20 mouse cellular contexts compared by ENCODE assay signal in genomic region chr6:54371874-54372273, GRCm38 (mm10). TPM values are rescaled to one million over a fixed set of nuclear protein-coding genes. Genes with fewer than 3 reads are reported as not detected.
A peak's percentile ranks its signal among the peaks of the same experiment; 100 is the strongest.
DNase-seq lines count a peak whose midpoint lies in the region; ATAC-seq and TF ChIP-seq lines count a peak whose summit lies in the region.
"Had no signal": no experiment of that assay in that cellular context is flagged by ENCODE, and none has a peak within 500 bp of the region (broad histone marks: within the 10 kb centered on the region; RNA-seq: fewer than 3 reads in every experiment).

No protein-coding gene starts in this region.

- WGBS in heart, embryonic 13.5 days, result 55% methylated on average over 3 of the region's 3 CpGs
- 64% methylated on average over 3 of the region's 3 CpGs for WGBS in heart, embryonic 10.5 days

- TF ChIP-seq POLR2A in cortical plate, adult 2 months (IDR thresholded peaks at IDR 0.05; ENCODE audit: extremely low read depth, insufficient read depth, low read length), result no peak

- H3K4me3 ChIP-seq in heart, embryonic 13.5 days, result no peak overlapping the region
- H3K4me3 ChIP-seq in heart, embryonic 10.5 days, result no peak overlapping the region
- no peak overlapping the region for H3K4me3 ChIP-seq in left cerebral cortex, adult 2 months
- no peak overlapping the region for H3K4me3 ChIP-seq in cortical plate, adult 2 months (ENCODE audit: insufficient read depth, low read length)
- H3K4me3 ChIP-seq: embryonic facial prominence, embryonic 10.5 days had no signal

- H3K4me2 ChIP-seq in heart, embryonic 13.5 days, result no peak overlapping the region
- H3K4me2 ChIP-seq: hindbrain, embryonic 14.5 days had no signal

- DNase-seq in frontal cortex, postnatal 25 days (ENCODE audit: low spot score in 2 of 2), result no peak
- DNase-seq in heart, embryonic 10.5 days (ENCODE audit: low spot score), result no peak
- no peak for DNase-seq in left cerebral cortex, adult 2 months (ENCODE audit: extremely low spot score in 1 of 2, low spot score in 2 of 2)
- no peak for DNase-seq in left cerebral cortex, adult 8-10 months (ENCODE audit: low spot score in 2 of 2)
- DNase-seq in adipocyte (ENCODE audit: low spot score), result no peak
- DNase-seq: adrenal gland, postnatal 14 days; cerebellum, adult 18-20 months; cerebellum, adult 9-11 months; cerebellum, postnatal 36 days; heart, postnatal 10 days; kidney, adult 8-10 months had no signal

- peak; percentile 87 for ATAC-seq in frontal cortex, adult (ENCODE audit: low TSS enrichment)
- ATAC-seq in heart, embryonic 13.5 days (ENCODE audit: extremely low read depth, insufficient number of reproducible peaks, low FRiP score, low TSS enrichment), result no peak
- ATAC-seq: forebrain, embryonic 14.5 days; intestine, embryonic 16.5 days had no signal

- peak overlapping the region; percentile 10 for H3K27ac ChIP-seq in heart, embryonic 13.5 days (replicated peaks)
- no peak overlapping the region for H3K27ac ChIP-seq in heart, embryonic 10.5 days
- H3K27ac ChIP-seq in left cerebral cortex, adult 2 months, result peak overlapping the region; percentile 69
- 0 out of 2 replicates have a peak overlapping the region, but pooled peaks have one; percentile 57 for H3K27ac ChIP-seq in cortical plate, adult 2 months (ENCODE audit: insufficient read depth, low read length)
- H3K27ac ChIP-seq: embryonic facial prominence, embryonic 10.5 days; hindbrain, embryonic 14.5 days had no signal

- peaks cover 21% of the 10 kb centered on the region for H3K4me1 ChIP-seq in heart, embryonic 13.5 days
- H3K4me1 ChIP-seq in heart, embryonic 10.5 days, result peaks cover 18% of the 10 kb centered on the region
- peaks cover 9% of the 10 kb centered on the region; the same call in 1 of the 2 replicates for H3K4me1 ChIP-seq in cortical plate, adult 2 months (ENCODE audit: control insufficient read depth, insufficient read depth, low read length)

- intact Hi-C loops in left cerebral cortex, adult 2 months (cut with DNase I), result no loop called here

- H3K36me3 ChIP-seq in heart, embryonic 13.5 days, result no peaks in the 10 kb centered on the region
- H3K36me3 ChIP-seq in heart, embryonic 10.5 days, result no peaks in the 10 kb centered on the region
- H3K36me3 ChIP-seq: embryonic facial prominence, embryonic 10.5 days had no signal

- TF ChIP-seq CTCF in left cerebral cortex, adult 2 months (IDR thresholded peaks at IDR 0.05), result no peak
- TF ChIP-seq CTCF in cortical plate, adult 2 months (IDR thresholded peaks at IDR 0.05; ENCODE audit: extremely low read depth, insufficient read depth, low read length), result no peak

- H3K27me3 ChIP-seq in heart, embryonic 13.5 days (replicated peaks), result no peaks in the 10 kb centered on the region
- peaks cover 10% of the 10 kb centered on the region for H3K27me3 ChIP-seq in heart, embryonic 10.5 days (ENCODE audit: insufficient read depth, poor library complexity, severe bottlenecking)

- H3K9ac ChIP-seq in heart, embryonic 13.5 days, result no peak overlapping the region
- H3K9ac ChIP-seq: hindbrain, embryonic 14.5 days had no signal

- no peaks in the 10 kb centered on the region for H3K9me3 ChIP-seq in heart, embryonic 13.5 days
- H3K9me3 ChIP-seq in heart, embryonic 10.5 days, result no peaks in the 10 kb centered on the region
- H3K9me3 ChIP-seq: embryonic facial prominence, embryonic 10.5 days had no signal

RNA-seq across cellular contexts. Expression of gene Prr15, which starts 46.2 kb away (rescaled TPM):
- 14.4 and 17.7 TPM in 2 replicates for polyA plus RNA-seq in heart, embryonic 13.5 days (2015; fragmentation: Nextera tagmentation; extraction: Ambion mirVana)
- 1.5 and 6.7 TPM in 2 replicates for polyA plus RNA-seq in heart, embryonic 10.5 days (2016; fragmentation: Nextera tagmentation; extraction: Ambion mirVana)
- total RNA-seq in left cerebral cortex, adult 2 months (2021), result 1 to 10 TPM; 2.0 to 2.9 TPM
- total RNA-seq in left cerebral cortex, adult 8-10 months (2022), result 1 to 10 TPM; 1.1 to 2.4 (median 1.4) TPM
- polyA plus RNA-seq in cortical plate, adult 2 months (2012; rRNA removed), result 1.0 and 1.1 TPM in 2 replicates
- total RNA-seq: MEL had no signal

RNA-seq across cellular contexts. Expression of gene Wipf3, which starts 57.5 kb away (rescaled TPM):
- polyA plus RNA-seq in heart, embryonic 13.5 days (2015; fragmentation: Nextera tagmentation; extraction: Ambion mirVana), result 4.4 and 4.5 TPM in 2 replicates
- 1.0 and 1.8 TPM in 2 replicates for polyA plus RNA-seq in heart, embryonic 10.5 days (2016; fragmentation: Nextera tagmentation; extraction: Ambion mirVana)
- 100 to 1,000 TPM in 1 of 2 experiments, 10 to 100 TPM in 1; 92.3 to 108 TPM for total RNA-seq in left cerebral cortex, adult 2 months (2021)
- total RNA-seq in left cerebral cortex, adult 8-10 months (2022), result 10 to 100 TPM; 84.4 to 96.0 (median 89.1) TPM
- polyA plus RNA-seq in cortical plate, adult 2 months (2012; rRNA removed), result 46.6 and 72.7 TPM in 2 replicates
- total RNA-seq: hematopoietic stem cell, adult 5-6 weeks; MEL had no signal
